Mouse (Mus musculus): Measurements from ENCODE around the gene Mitf.

Mitf gene

DNA sequence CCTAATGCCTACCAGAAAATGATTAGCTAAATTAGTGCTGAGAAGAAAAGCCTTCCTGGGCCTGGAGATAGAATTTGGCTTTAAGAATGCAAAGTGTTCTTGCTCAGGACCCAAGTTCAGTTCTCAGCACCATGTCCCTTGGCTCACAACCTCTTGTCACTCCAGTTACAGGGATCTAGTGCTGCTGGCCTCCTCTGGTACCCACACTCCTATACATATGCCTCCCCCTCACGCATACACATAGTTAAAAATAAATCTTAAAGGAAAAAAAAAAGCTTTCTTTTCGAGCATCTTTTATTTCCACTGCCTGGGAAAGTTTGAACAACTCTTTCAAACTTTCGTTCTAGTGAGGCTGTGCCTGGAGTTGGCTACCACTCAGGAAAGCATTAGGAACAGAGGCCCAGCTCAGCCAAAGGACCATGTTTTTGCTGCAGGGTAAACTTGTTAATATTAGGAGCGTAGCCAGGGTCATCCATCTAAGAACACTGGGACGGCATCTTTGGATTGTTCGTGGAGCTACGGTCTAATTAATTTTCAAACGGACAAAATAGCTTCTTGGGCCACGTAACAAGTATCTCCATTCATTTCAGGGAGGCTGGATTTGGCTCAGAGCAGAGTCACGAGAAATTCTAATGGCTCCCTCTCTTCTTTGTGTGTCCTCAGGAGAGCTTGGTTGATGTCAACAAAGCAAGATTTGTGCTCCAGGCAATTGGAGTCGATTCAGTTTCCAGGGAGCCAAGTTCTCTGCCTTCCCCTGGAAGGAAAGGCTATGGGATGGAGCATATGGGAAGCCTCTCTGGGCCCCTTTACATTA lies 239.7 kb downstream of the Mitf start:
- no peak for DNase-seq (ENCODE audit: low spot score)

GRCm38 (mm10) chr6:98047741-98048140 lies 240.9 kb downstream of the Mitf start:
- no peak for DNase-seq (ENCODE audit: low spot score)

DNA sequence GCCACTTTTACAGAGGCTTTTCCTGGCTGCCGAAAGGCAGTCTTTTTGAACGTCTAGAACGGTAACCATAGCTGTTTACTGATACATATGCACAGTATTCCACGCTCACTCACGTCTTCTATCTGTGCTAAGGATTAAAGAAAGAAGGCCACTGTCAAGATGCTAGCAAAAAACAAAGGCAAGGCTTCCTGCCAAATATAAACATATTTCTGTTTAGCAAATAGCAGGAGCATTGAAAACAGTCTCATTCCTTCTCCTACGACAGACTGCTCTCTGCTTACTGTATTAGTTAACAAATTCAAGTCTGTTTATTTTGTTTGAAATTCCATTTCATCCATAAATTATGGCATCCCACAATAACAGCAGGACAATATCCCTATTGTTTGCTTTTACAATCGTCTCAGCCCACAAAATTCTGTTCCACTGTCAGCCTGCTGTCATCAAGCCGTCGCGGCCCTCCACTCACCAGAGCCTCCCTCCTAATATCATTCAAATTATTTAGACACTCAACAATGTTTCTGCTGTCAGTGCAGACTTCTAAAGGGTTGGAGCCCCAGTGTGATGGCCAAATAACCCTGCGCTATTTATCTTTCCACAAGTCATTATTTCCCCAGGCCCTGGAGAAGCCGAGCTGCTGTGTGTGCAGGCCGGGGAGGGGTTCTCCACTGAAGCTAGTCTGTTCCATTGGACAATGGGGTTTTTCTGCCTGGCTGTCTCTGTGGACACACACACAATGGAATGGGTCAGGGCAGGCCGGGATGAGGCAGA lies 242.0 kb downstream of the Mitf start:
- DNase-seq (ENCODE audit: low spot score): no peak

DNA sequence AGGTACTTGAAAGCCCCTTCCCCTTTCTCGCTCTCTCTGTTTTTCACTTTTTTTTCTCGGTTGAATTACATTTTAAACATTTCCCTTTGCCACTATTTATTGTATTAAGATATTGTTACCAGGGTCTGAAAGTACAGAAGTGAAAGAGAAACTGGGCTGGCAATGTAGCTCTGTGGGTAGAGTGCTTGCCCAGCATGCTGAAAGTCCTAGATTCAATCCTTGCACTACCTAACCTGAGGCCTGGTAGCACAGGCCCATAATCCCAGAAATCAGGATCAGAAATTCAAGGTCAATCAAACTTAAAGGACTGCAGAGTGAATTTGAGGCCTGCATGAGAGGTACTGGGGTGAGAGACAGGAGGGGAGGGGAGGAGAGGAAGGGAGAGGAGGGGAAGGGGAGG lies 242.7 kb downstream of the Mitf start:
- no peak for DNase-seq (ENCODE audit: low spot score)

GRCm38 (mm10) chr6:98061878-98062277 lies 255.0 kb downstream of the Mitf start:
- no peak for DNase-seq (ENCODE audit: low spot score)

- DNase-seq (ENCODE audit: low spot score): no peak
These were observed 258.1 kb downstream of the Mitf start for GRCm38 (mm10) chr6:98064926-98065325.

DNA sequence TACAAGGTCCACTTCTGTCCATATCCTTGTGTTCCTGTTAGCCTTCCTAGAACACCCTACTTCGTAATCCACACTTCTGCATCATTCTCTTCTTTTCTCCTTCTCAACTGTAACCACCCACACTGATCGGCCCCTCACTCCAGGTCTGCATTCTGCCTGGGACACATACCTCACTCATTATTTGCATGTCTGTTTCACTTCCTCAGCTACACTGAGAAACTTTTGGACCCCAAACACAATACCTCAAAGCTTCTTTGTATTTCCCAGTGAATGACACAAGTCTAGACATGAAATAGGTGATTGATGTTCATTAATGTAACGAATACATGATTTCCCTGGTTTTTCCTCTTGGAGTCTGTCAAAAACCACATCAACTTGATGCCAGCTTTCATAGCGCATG lies 259.6 kb downstream of the Mitf start:
- DNase-seq (ENCODE audit: low spot score): no peak

All from ovary, postnatal 36 days (tissue).